Mouse (Mus musculus) mature B cell (primary cell): ENCODE data around the gene Epha3.

ENCODE experiments used
- in situ Hi-C: fragments of 300-500 bp; cut with MboI; formaldehyde crosslinking; loops from 2 replicates; pipeline ENCODE4 v1.14.3; 2019

Epha3 gene

DNA sequence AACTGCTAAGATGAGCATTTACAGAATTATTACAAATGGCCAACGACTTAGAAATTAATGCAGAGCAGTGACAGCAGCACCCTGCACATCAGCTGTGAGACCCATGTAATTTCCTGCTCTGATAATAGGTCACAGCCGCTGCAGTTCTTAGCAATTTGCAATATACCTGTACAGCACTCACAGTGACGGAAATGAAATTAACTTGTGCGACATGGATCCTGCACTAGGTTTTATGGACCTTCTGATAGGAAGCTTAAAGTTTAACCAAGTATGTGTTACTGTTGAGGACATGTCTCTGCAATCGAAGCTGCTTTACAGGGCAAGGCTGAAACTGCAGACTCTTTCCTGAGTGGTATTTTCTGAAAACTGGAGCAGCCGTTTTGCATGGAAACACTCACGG lies 80.4 kb downstream of the Epha3 start:
- in situ Hi-C loops, result no loop called here

- in situ Hi-C loops, result no loop called here
Measured at GRCm38 (mm10) chr16:63782101-63782500, 81.9 kb downstream of the Epha3 start.

DNA sequence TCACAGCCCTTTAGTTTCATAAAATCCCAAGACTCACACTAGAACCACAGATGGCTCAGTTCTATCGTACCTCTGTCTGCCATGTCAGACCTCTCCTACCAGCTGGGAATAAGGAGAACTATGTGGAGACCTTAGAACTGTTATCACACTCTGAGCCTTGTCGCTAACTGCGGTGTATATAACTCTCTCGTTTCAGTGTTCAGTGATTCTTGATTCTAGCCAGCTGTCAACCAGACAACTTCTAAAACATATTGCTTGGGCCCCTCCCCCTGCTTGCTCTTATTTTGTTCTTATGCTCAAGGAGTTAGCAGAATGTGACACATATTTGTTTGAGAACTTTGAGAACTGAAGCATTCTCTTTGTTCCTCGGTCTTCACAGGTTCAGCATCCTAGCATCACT lies 83.8 kb downstream of the Epha3 start:
- in situ Hi-C loops, result no loop called here

DNA sequence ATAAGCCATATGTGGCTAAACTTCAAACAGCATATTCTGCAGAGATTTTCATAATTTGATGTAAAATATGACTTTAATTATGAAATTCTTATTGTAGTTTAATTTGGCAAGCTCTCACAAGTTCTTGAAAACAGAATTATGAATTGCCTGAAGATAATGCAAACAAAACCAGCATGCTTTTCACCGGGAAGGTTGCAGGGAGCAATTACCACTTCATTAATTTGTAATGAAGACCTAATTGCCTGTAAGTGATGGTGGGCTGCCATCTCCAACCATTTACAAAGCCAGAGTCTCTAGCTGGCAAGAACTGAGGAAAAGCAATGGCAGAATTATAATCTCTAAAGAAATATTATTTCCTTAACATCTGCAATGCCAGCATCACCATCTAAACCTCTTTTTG lies 86.2 kb downstream of the Epha3 start:
- in situ Hi-C loops, result no loop called here

DNA sequence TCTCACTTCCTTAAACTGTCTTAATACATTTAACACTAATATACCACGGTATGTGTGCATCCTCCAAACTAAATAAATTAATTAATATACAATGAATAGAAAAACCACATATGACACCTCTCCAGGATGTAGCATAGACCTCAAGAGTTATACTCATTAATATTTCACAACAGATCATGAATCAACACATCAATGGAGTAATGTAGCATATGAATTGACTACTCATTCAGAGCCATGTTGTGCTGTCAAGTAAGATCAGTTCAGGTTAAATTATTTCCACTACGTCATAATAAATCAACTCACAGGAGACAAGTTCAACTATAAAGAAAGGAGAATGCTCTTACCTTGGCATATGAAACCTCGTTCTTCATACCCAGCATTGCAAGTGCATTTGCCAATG lies 91.4 kb downstream of the Epha3 start:
- in situ Hi-C loops, result no loop called here

GRCm38 (mm10) chr16:63767589-63767988 lies 96.4 kb downstream of the Epha3 start:
- in situ Hi-C loops, result no loop called here

- in situ Hi-C loops, result no loop called here
Measured at GRCm38 (mm10) chr16:63761177-63761576, 102.8 kb downstream of the Epha3 start.

GRCm38 (mm10) chr16:63760112-63760511 lies 103.9 kb downstream of the Epha3 start:
- in situ Hi-C loops, result no loop called here

GRCm38 (mm10) chr16:63753052-63753451 lies 110.9 kb downstream of the Epha3 start:
- in situ Hi-C loops, result no loop called here

GRCm38 (mm10) chr16:63747817-63748216 lies 116.2 kb downstream of the Epha3 start:
- in situ Hi-C loops, result no loop called here

- in situ Hi-C loops, result no loop called here
Measured at GRCm38 (mm10) chr16:63745465-63745864, 118.5 kb downstream of the Epha3 start.

DNA sequence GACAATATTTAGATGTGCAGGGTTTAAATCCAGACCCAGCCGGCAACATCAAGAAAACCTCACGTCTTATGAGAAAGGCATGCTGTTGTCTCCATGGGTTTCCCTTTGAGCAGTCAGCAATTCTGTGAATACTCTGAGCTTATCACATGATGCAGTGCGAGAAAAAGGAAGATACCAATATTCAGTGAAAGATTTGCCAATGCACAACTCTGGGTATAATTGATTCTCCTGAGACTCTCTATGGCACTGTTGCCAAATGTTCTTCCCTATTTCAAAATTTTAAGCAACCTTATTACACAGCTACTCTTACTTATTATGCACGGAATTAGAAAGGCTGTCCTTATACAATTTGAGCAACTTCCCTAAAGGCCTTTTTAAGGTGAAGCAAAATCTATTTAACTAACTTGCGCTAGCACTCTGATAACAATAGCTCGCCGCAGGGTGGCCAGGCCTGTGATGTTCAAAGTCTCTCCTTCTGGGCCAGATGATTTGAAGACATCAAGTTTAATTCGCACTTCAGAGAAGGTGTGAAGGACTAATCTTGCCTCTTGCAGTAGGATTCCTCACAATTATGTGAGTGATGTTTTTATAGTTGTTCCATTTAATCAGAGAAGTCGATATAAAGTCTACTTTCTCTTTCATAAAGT lies 120.6 kb downstream of the Epha3 start:
- in situ Hi-C loops, result no loop called here

DNA sequence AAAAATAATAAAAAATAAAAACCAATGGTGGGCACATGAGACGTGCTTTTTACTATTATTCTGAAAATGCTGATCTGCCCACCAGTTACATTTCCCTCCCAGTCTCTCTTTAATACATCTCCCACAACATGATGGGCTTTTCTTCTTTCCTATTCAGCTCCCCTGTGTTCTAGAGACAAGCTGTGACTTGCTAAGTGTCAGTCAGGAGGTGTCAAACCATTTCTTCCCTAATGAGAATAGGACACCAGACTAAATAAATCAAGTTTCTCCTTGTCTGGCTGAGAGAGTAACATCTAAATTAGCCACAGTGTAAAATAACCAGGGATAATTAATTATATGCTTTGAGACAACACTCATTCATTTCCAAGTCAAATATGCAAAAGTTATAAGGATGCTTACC lies 144.7 kb downstream of the Epha3 start:
- in situ Hi-C loops, result no loop called here

- in situ Hi-C loops, result no loop called here
Measured at GRCm38 (mm10) chr16:63717317-63717716, 146.7 kb downstream of the Epha3 start.

DNA sequence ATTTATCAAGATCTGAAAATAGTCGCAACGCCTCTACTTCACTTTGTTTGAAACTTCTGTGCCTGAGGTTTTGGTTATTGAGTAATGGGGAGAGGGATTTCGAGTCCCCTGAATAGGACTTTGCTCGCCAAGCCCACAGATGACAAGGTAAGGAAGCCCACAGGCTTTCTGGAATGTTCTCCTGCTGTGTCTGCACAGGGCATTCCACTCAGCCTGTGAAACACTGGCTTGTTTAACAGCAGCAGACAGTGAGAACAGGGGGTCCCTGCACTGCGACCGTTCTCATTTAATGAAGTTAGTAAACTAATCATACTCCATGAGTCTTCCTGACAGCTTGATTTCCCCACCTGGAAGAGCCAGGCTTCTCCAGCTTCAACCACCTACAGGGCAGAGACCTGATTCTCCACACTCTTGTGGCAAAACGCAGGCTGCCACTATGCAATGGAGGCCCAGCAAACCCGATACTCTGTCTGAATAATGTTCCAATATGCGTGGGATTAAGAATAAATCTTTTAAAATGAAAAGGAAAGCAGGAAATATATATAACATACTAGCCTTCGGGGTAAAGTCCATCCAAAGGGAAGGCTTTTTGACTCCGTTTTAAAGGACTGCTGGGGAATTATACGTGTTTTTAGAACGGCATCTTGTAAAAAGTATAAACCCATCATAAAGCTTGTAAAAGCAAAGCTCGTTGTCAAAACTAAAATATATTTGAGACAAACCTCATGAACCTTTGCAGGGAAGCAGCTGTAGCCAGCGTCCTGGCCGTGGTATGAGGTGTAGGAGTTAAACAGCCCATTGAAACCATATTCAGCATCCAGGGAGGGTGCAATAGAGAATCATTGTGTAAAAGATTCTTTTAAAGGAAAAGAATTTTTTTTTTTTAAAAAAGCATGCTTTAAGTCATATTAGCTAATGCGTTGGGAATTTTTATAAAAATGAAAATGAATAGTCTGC lies 156.8 kb downstream of the Epha3 start:
- in situ Hi-C loops, result no loop called here

DNA sequence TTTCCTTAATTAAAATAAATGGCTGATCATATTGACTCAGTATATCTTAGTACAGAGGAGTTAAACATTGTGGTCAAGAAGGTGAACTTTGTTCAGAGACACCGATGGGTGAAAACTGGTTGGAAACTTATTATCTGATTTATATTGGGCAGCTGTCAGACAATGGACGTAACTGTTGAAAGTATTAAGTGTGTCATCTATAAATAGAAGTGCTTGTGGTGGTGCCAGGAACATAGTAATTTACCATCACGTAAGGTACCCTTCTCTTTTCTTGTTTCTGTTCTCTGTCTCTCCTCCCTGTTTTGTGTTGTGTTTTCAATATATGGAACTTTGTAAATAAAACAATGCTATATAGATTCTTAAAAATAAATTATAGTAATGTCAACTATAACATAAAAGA lies 174.6 kb downstream of the Epha3 start:
- in situ Hi-C loops, result no loop called here

- in situ Hi-C loops, result no loop called here
Measured at GRCm38 (mm10) chr16:63684211-63684610, 179.8 kb downstream of the Epha3 start.

DNA sequence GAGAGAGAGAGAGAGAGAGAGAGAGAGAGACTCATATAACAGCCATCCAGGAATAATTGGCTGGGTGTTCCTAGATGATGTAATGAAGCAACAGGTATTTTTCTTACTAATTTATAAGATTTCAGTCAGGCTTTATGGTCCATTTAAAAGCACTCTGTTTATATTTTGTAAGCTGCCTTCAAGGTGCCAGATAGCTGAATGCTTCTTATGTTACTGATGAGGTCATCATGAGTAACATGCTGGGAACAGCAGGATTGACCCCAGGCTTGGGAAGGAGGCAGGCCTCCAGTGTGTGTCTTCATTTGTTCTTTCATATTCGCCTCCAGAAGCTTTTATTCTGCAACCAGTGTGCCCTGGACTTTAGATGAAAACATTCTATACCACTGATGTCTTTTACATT lies 189.5 kb downstream of the Epha3 start:
- in situ Hi-C loops, result no loop called here

- in situ Hi-C loops, result no loop called here
Measured at GRCm38 (mm10) chr16:63673236-63673840, 190.6 kb downstream of the Epha3 start.

DNA sequence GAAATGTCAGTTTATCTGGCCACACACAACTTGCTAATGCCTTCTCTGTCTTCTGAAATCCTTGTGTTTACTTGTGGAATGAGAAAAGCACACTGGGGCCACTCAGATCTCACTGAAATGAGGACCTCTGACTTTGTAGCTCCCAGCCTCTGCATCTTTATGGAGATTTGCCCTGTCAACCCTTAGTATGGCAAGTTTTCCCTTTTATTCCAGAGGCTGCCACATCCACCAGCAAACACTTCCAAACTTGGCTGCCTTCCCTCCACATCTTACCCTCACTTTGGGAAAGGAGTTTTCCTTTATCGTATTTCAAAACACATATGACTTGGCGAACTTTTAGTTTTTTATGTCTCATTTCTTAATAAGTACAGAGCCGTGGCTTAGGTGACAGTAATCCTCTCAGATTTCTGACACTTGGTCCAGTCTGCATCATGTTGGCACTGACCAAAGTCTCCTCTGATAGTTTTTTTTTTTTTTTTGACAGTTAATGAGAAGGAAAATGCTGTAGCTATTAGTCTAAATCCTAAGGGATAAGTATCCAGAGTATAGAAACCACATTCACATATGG lies 198.0 kb downstream of the Epha3 start:
- in situ Hi-C loops, result no loop called here

GRCm38 (mm10) chr16:63658302-63658974 lies 205.5 kb downstream of the Epha3 start:
- in situ Hi-C loops, result no loop called here

- in situ Hi-C loops, result no loop called here
Measured at GRCm38 (mm10) chr16:63657743-63658142, 206.2 kb downstream of the Epha3 start.
